Mouse (Mus musculus) stomach, postnatal 0 days (tissue): Measurements from ENCODE around the gene Rassf8. TPM values are rescaled to one million over a fixed set of nuclear protein-coding genes. Genes with fewer than 3 reads are reported as not detected.

ENCODE experiments used
- ATAC-seq: fragments of 200-750 bp; cut with Nextera tagmentation; 2 replicates; pipeline ENCODE4 v1.8.0; 2017; ENCODE audit not compliant: low FRiP score, low TSS enrichment
- DNase-seq: peaks from one replicate; pipeline ENCODE4 v3.0.0-alpha.2; 2016; ENCODE audit warnings: low spot score
- H3K27ac ChIP-seq: fragments of 300-500 bp; sonication (generic); replicated peaks from 2 replicates; pipeline ENCODE4 v1.5.1; 2014; ENCODE audit warnings: mild to moderate bottlenecking, control low read depth
- H3K27me3 ChIP-seq: fragments of 300-500 bp; sonication (generic); 2 replicates; pipeline ENCODE4 v1.6.1; 2014; ENCODE audit warnings: low read length; ENCODE audit not compliant: control insufficient read depth, insufficient read depth
- H3K36me3 ChIP-seq: fragments of 300-500 bp; sonication (generic); 2 replicates; pipeline ENCODE4 v1.6.1; 2014; ENCODE audit warnings: low read length, mixed read lengths; ENCODE audit not compliant: control insufficient read depth, insufficient read depth
- H3K4me1 ChIP-seq: fragments of 300-500 bp; sonication (generic); replicated peaks from 2 replicates; pipeline ENCODE4 v1.6.1; 2014; ENCODE audit warnings: antibody characterized with exemption; ENCODE audit not compliant: control insufficient read depth, insufficient read depth
- H3K4me2 ChIP-seq: fragments of 300-500 bp; sonication (generic); replicated peaks from 2 replicates; pipeline ENCODE4 v1.6.1; 2014; ENCODE audit warnings: low read depth, mild to moderate bottlenecking, control low read depth, moderate library complexity
- H3K4me3 ChIP-seq: fragments of 300-500 bp; sonication (generic); 2 replicates; pipeline ENCODE4 v1.5.1; 2014; ENCODE audit warnings: low read depth, low read length, control low read depth
- H3K9ac ChIP-seq: fragments of 300-500 bp; sonication (generic); 2 replicates; pipeline ENCODE4 v1.6.1; 2014; ENCODE audit warnings: mild to moderate bottlenecking, low read length, control low read depth, mixed read lengths
- H3K9me3 ChIP-seq: fragments of 300-500 bp; sonication (generic); 2 replicates; pipeline ENCODE4 v1.6.1; 2016; ENCODE audit warnings: low read length; ENCODE audit not compliant: control insufficient read depth
- CTCF ChIP-seq: IDR thresholded peaks from 2 replicates; pipeline ENCODE4 v1.5.1; 2016; ENCODE audit warnings: antibody characterized with exemption, low read depth, mild to moderate bottlenecking, moderate library complexity
- EP300 ChIP-seq: optimal IDR thresholded peaks from 2 replicates; pipeline ENCODE3; 2016; ENCODE audit warnings: antibody characterized with exemption
- WGBS: fragments of 180-500 bp; shearing (Covaris S2); extraction: QIAGEN DNeasy Blood & Tissue Kit; methylation state at CpG from one replicate; pipeline ENCODE4 v1.1.7; 2014; 5-methylcytosine and 5-hydroxymethylcytosine counted together
- polyA plus RNA-seq: library from polyadenylated mRNA; unstranded; fragments of >200 nt; fragmentation: Nextera tagmentation; extraction: Ambion mirVana; gene quantifications from 2 replicates; pipeline ENCODE4 v1.2.1, GENCODE M21; 2015

Gene Rassf8
- polyA plus RNA-seq, 1 experiment from 2014 or later: 5.9 TPM

DNA sequence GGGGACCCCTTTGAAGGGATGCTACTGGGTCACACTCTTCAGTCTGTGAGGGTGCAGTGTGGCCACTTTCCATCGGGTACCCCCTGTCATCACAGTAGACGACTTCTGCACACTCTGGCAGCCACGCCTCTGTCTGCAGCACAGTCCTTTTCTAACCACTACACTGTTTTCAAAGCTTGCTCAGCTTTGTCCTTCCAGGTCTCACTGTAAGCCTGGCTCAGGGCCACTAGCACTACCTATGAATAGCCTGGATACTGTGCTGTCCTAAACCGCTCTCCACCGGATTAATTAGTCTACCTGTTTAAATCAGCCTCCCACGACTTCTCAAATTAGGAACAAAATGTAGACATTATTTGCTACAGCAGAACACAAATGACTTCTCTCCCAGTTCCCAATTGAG is 63.5 kb downstream of the Rassf8 start:
- TF ChIP-seq EP300 (no peak), CTCF (no peak)
- Histone ChIP-seq H3K4me3 (no peak overlapping the region), H3K9ac (no peak overlapping the region), H3K36me3 (no peaks in the 10 kb centered on the region), H3K4me1 (no peaks in the 10 kb centered on the region), H3K9me3 (no peaks in the 10 kb centered on the region), H3K4me2 (no peak overlapping the region), H3K27me3 (no peaks in the 10 kb centered on the region), H3K27ac (no peak overlapping the region)
- DNase-seq: no peak
- no peak for ATAC-seq
- 85% methylated on average over 6 of the region's 6 CpGs for WGBS

DNA sequence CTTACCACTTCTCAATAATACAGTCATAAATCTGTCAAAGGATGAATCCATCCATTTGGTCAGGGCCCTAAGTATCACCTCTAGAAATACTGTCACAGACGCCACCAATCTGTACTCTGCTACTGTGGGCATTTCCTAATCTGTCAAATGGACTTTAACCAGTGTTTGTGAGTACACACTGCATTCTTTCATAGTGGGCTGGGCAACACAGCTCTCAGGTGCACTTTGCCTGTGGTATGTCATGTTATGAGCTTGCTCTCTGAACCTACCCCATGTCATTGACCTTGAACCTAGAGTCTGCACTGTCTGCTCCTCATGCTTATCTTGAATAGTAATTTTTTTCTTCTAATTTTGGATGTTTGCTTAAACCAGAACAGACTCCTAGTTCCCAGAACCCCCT is 64.6 kb downstream of the Rassf8 start:
- Histone ChIP-seq H3K4me2 (no peak overlapping the region), H3K27me3 (no peaks in the 10 kb centered on the region), H3K9ac (no peak overlapping the region), H3K4me1 (no peaks in the 10 kb centered on the region), H3K9me3 (no peaks in the 10 kb centered on the region), H3K27ac (no peak overlapping the region), H3K36me3 (no peaks in the 10 kb centered on the region), H3K4me3 (no peak overlapping the region)
- ATAC-seq (no peak), DNase-seq (no peak)
- 79% methylated on average over 1 of the region's 1 CpGs for WGBS
- TF ChIP-seq EP300 (no peak), CTCF (no peak)

DNA sequence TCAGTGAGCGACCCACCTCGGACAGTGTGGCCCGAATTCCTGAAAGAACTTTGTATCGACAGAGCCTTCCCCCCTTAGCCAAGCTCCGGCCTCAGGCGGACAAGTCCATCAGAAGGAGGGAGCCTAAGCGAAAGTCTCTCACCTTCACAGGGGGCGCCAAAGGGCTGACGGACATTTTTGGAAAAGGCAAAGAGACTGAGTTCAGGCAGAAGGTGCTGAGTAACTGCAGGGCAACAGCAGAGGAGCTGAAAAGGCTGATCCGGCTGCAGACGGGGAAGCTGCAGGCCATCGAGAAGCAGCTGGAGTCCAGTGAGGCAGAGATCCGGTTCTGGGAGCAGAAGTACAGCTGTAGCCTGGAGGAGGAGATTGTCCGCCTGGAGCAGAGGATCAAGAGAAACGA is 68.7 kb downstream of the Rassf8 start:
- Histone ChIP-seq H3K4me3 (no peak overlapping the region), H3K9ac (0 out of 2 replicates have a peak overlapping the region, but pooled peaks have one; percentile 13), H3K4me2 (no peak overlapping the region), H3K4me1 (no peaks in the 10 kb centered on the region), H3K27me3 (no peaks in the 10 kb centered on the region), H3K9me3 (no peaks in the 10 kb centered on the region), H3K36me3 (no peaks in the 10 kb centered on the region), H3K27ac (no peak overlapping the region)
- ATAC-seq (no peak), DNase-seq (no peak)
- no peak for TF ChIP-seq EP300
- peak; percentile 54 for TF ChIP-seq CTCF
- WGBS: 48% methylated on average over 15 of the region's 15 CpGs

DNA sequence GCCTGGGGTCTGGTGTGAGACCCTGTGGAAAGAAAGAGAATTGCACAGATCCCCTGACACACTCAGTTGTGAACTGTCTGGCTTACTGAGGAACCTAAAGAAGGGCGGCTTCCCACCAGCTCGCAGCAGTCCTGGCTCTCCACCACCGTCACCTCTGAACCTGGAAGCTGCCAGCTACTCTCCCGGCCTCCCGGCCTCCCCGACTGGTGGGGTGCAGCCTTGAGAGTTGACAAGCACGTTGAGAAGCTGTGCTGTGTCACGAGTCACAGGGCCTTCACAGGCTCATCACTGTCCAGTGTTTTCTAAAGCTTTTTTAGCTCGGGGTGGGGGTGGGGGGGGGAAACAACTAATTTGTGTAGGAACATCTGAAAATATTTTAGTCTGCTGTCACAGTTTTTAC is 72.6 kb downstream of the Rassf8 start:
- no peak for TF ChIP-seq EP300
- TF ChIP-seq CTCF: no peak
- WGBS: 89% methylated on average over 9 of the region's 9 CpGs

DNA sequence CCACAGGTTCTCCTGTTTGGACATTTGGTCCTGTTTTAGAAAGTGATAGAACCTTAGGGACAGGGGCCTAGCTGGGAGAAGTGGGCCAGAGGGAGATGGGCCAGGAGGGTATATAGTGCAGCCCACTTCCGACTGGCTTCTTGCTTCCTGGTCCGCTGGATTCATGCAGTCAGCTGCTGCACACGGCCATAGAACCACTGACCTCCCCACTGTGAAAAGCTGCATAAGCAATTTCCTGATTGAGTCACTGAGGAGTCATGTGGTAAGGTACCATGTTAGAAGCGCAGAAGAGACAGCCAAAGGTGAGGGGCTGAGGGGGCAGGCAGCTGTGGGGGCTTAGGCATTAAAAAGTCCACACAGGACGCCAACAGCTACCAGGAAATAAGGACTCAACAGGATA is 75.7 kb downstream of the Rassf8 start:
- TF ChIP-seq EP300: no peak
- TF ChIP-seq CTCF: no peak
- Histone ChIP-seq H3K4me2 (no peak overlapping the region), H3K9me3 (no peaks in the 10 kb centered on the region), H3K36me3 (0 out of 2 replicates have a peak, but pooled peaks cover 2% of the 10 kb centered on the region), H3K27ac (no peak overlapping the region), H3K4me3 (no peak overlapping the region), H3K4me1 (no peaks in the 10 kb centered on the region), H3K9ac (no peak overlapping the region), H3K27me3 (no peaks in the 10 kb centered on the region)
- DNase-seq: no peak
- WGBS: 75% methylated on average over 5 of the region's 5 CpGs
- no peak for ATAC-seq

More for the DNA sequence above, 72.6 kb downstream of the Rassf8 start:
- no peak overlapping the region for H3K4me2 ChIP-seq
- no peak overlapping the region for H3K9ac ChIP-seq
- H3K27me3 ChIP-seq: no peaks in the 10 kb centered on the region
- H3K27ac ChIP-seq: no peak overlapping the region
- H3K4me3 ChIP-seq: no peak overlapping the region
- DNase-seq (no peak), ATAC-seq (no peak)
- 0 out of 2 replicates have a peak, but pooled peaks cover 2% of the 10 kb centered on the region for H3K36me3 ChIP-seq
- H3K9me3 ChIP-seq: no peaks in the 10 kb centered on the region
- no peaks in the 10 kb centered on the region for H3K4me1 ChIP-seq

DNA sequence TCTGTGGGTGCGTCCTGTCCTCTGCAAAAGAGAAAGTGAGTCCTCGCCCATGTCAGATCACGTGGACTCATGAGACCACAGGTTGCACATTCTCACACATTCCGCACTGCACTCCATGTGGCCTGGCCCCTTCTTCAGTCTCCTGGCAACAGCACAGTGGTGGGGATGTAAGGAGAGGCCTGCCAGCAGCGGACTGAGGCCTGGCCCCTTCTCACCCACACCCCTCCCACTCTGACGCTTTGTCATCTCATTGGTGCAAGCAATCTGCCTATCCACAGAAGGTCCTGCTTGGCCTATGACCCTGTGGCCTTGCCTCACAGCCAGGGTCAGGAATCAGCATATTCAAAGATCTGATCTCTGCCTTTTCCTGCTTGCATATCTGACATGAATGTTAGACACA is 76.6 kb downstream of the Rassf8 start:
- ATAC-seq (peak; percentile 61; the same call in 1 of the 2 replicates), DNase-seq (no peak)
- no peak overlapping the region for H3K4me2 ChIP-seq
- no peak for TF ChIP-seq EP300
- TF ChIP-seq CTCF: no peak
- 0 out of 2 replicates have a peak, but pooled peaks cover 2% of the 10 kb centered on the region for H3K36me3 ChIP-seq
- no peak overlapping the region for H3K4me3 ChIP-seq
- H3K9ac ChIP-seq: no peak overlapping the region
- no peaks in the 10 kb centered on the region for H3K9me3 ChIP-seq
- no peaks in the 10 kb centered on the region for H3K27me3 ChIP-seq
- no peak overlapping the region for H3K27ac ChIP-seq
- no peaks in the 10 kb centered on the region for H3K4me1 ChIP-seq
- WGBS: 61% methylated on average over 6 of the region's 6 CpGs
